Mouse (Mus musculus) CD4-positive helper T cell, adult 2 months (primary cell): Measurements from ENCODE around the gene Gmds.

Experiments
- DNase-seq: peaks from one replicate; pipeline ENCODE4 v3.0.0-alpha.2; 2012; ENCODE audit warnings: low read depth, missing footprints, low spot score

Gene Gmds

DNA sequence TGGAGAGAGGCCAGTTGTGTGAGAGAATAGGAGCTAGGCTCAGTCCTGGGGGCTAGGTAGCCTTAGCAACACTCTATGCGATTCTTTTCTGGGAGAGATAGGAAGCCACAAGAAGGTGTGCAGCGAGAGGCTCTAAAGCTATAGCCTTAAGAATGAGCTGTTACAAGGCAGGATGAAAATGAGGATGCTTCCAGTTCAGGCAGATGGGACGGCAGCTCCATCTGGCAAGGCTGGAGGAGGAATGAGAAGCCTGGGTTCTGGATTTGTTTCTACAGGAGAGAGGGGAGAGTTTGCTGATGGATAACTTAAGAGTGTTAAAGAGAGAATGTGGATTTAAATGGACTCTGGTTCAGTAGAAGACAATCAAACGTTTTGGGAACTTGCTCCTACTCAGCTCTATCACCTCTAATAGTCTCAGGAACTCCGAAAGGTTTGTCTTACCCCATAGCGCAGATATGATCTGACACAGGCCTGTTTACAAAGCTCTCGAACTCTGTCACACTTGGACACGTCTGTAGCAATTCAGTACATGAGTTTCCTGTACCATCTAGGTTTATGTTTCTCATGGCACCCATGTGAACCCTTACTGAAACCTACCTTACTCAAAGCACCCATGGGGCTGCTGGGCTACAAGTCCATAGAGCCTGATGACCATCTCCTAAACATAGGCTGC lies 459.6 kb downstream of the Gmds start:
- no peak for DNase-seq

DNA sequence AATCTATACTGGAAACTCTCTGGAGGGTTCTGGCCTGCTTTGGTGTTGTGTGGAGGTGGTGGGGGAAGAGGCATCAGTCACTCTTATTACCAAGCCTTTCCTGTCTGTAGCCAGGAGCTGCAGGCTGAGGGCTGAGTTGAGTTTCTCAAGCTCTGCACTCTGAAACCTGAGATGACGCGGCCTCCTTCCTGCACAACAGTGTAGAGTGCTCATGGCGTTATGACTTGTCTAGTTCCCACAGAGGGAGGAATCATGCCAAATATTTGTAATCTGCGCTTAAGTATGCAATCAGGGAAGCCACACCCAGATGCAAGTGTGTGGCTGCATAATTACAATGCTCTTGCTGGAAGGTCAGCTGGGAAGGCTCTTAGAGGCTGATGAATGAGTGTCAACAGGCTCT lies 461.5 kb downstream of the Gmds start:
- DNase-seq: no peak

GRCm38 (mm10) chr13:31874427-31874826 lies 464.1 kb downstream of the Gmds start:
- DNase-seq: no peak

GRCm38 (mm10) chr13:31873269-31873668 lies 465.3 kb downstream of the Gmds start:
- DNase-seq: no peak

- no peak for DNase-seq
Measured at GRCm38 (mm10) chr13:31864786-31865185, 473.8 kb downstream of the Gmds start.

GRCm38 (mm10) chr13:31863461-31863860 lies 475.1 kb downstream of the Gmds start:
- DNase-seq: no peak

- no peak for DNase-seq
Measured at GRCm38 (mm10) chr13:31860200-31860599, 478.3 kb downstream of the Gmds start.

GRCm38 (mm10) chr13:31854000-31854399 lies 484.5 kb downstream of the Gmds start:
- no peak for DNase-seq

DNA sequence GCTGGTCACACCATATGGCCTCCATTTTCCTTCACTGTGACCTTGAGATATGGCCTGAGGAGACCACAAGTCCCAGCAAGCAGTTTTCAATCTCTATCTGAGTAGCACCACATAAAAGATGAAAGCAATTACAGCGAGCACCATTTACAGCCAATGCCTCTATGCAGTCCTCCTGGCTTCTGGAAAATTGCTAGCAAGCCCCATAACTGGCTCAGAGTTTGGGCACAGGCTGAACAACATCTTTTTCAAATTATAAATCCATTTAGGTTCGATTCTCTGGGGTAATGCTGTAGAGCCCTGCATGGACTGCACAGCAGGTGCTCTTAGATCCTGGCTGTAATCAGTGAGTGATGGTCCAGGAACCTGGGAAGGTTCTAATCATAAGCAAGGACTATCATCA lies 485.0 kb downstream of the Gmds start:
- no peak for DNase-seq

- DNase-seq: no peak
Measured at GRCm38 (mm10) chr13:31849258-31849971, 489.1 kb downstream of the Gmds start.

- no peak for DNase-seq
Measured at GRCm38 (mm10) chr13:31835802-31836201, 502.7 kb downstream of the Gmds start.

DNA sequence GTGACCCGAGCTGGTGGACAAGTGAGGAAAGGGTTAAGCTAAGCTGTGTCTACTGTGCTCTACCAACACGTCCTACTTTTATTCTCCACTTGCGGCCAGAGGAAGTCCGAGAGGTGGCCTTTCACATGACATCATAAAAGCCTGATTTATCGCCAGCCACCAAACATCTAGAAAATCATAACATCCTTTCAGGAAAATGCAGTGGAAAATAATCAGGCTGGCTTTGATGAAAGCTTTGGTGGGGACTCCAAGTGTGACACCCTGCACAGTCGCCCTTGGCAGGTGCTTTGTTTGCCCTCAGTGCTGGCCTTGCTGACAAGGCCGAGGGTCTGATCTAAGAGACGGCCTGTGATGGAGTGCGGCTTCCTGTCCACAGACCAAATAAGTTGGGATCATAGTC lies 508.2 kb downstream of the Gmds start:
- DNase-seq: no peak

GRCm38 (mm10) chr13:31828446-31828845 lies 510.1 kb downstream of the Gmds start:
- no peak for DNase-seq

GRCm38 (mm10) chr13:31827820-31828332 lies 510.7 kb downstream of the Gmds start:
- DNase-seq: no peak

DNA sequence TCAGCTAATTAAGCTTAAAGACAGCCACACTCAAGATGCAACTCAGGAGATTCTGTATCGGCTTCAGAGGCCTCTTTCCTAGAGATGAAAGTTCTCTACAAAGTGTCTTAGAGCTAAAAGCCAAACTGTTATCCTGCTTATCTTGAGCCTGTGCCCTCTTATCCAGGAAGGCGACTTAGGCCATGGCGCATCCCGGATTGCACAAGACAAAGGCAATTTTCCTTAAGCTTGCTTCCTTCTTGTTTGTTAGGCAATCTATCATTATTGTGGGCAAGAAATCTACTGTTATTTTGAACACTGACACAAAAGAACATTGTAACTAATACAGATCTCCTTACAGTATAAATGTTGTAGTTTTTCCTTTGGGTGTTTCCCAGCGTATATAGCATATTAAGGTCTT lies 511.4 kb downstream of the Gmds start:
- DNase-seq: no peak

DNA sequence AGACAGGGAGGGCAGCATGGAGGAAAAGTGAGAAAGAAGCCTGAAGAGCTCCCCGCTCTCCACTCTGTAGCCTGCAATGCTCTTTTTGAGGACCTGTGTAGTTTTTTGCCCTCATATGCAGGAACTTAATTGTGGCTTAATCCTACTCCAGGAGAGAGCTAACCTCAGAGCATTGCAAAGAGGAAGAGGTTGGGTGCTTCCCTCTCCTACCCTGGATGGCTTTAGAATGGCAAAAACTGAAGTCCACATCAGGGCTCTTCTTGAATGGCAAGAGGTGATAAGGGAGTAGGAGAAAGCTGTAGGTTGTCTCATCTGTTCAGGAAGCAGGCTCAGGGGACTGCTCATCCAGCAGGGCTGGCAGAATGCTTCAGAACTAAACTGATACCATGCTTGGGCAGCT lies 513.4 kb downstream of the Gmds start:
- DNase-seq: no peak

DNA sequence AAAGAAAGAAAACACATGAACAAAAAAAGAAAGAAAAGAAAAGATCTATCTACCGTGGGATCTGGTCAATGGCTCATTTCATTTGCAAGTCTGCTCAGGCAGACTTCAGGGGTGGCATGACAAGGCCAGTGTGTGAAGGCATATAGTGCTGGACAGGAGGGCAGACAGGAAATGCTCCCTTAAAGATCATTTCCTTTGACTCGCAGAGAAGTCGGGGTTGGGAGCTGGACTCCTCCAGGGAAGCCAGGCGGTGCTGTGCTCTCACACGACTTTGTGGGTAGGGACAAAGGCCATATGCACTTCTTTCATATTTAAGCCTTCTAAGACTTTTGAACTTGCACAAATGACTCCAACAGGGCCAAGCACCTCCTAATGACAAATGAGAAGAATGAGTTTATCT lies 515.2 kb downstream of the Gmds start:
- DNase-seq: no peak

- no peak for DNase-seq
Measured at GRCm38 (mm10) chr13:31821050-31821449, 517.5 kb downstream of the Gmds start.

DNA sequence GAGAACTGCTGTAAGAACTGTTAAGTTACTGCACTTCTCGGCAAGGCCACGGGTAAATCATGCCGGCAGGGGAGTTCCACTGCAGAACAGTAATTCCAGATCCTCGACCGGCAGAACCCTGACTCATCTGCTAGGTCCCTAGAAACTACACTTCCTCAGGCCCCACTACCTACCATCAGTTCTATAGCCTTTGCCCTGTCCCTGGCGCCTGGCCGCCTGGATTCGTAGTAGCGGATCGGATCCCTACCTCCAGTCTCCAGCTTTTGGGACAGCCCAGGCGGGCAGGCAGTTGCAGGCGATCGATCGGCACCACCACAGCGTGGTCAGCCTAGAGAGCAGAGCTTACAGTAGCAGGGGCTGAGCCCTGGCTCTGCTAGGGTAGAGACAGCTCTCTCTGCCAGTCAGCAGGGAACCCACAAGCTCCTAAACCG lies 517.9 kb downstream of the Gmds start:
- no peak for DNase-seq

DNA sequence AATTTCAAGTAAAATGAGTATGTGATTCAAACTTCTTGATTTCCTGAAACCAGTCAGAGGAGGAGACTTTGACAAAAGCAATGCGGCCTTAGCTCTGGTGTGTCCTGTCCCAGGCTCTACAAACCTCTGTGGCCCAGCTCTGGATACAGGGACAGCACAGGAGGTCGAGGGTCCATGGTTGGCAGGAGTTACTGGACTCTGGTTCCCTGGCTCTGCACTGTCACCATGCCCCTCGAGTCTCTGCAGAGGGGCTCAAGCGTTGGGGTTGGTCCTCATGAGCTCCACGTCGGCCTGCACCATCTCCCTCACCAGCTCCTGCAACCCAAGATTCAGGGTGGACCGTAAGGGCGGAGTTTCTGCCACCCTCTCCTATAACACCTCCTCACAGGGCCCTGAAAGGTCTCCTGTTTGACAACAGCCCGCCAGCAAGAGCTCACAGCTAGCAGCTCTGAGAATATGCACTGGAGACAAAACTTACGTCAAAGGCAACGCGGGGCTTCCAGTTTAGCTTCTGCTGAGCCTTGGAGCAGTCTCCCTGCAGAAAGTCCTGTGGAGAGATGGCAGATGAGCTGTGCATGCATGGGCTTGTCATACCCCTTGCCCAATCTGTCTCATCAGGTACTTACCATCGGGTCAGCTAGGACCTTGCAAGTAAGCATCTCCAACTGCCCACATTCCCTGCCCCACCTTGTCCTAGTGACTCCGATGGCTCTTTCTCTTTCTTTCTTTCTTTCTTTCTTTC lies 518.7 kb downstream of the Gmds start:
- no peak for DNase-seq

GRCm38 (mm10) chr13:31818337-31818736 lies 520.2 kb downstream of the Gmds start:
- no peak for DNase-seq

GRCm38 (mm10) chr13:31815383-31816003 lies 523.0 kb downstream of the Gmds start:
- DNase-seq: no peak
